Mouse (Mus musculus): ENCODE results near the gene F3. TPM values are rescaled to one million over a fixed set of nuclear protein-coding genes. Genes with fewer than 3 reads are reported as not detected.
A peak's percentile ranks its signal among the peaks of the same experiment; 100 is the strongest.
"Not testable (repeated sequence)": the region's sequence is repeated elsewhere in the genome, so short reads cannot be mapped to it uniquely, and the experiment has no call there.

Gene F3
- polyA plus RNA-seq, 1 experiment from 2014 or later, result 8.4 TPM

GRCm38 (mm10) chr3:121755152-121755551 lies 31.8 kb downstream of the F3 start:
- WGBS, result 31% methylated on average over 3 of the region's 3 CpGs
- no peak overlapping the region for H3K9ac ChIP-seq
- peak; percentile 30; the same call in 1 of the 2 replicates for ATAC-seq (ENCODE audit: low FRiP score, low read depth)
- H3K4me2 ChIP-seq, result no peak overlapping the region
- H3K27me3 ChIP-seq, result no peaks in the 10 kb centered on the region
- no peak overlapping the region for H3K27ac ChIP-seq (replicated peaks)
- H3K9me3 ChIP-seq, result no peaks in the 10 kb centered on the region
- no peaks in the 10 kb centered on the region for H3K4me1 ChIP-seq (replicated peaks)
- H3K4me3 ChIP-seq, result no peak overlapping the region
- peaks cover 7% of the 10 kb centered on the region; the same call in 1 of the 2 replicates for H3K36me3 ChIP-seq

- H3K9me3 ChIP-seq, result no peaks in the 10 kb centered on the region
- ATAC-seq (ENCODE audit: low FRiP score, low read depth), result no peak
- H3K9ac ChIP-seq, result no peak overlapping the region
- H3K36me3 ChIP-seq, result peaks cover 9% of the 10 kb centered on the region; the same call in 1 of the 2 replicates
- no peaks in the 10 kb centered on the region for H3K27me3 ChIP-seq
- no peak overlapping the region for H3K27ac ChIP-seq (replicated peaks)
- WGBS, result 75% methylated on average over 7 of the region's 7 CpGs
- no peak overlapping the region for H3K4me2 ChIP-seq
- no peak overlapping the region for H3K4me3 ChIP-seq
- no peaks in the 10 kb centered on the region for H3K4me1 ChIP-seq (replicated peaks)
Observed at GRCm38 (mm10) chr3:121758373-121758772, 35.0 kb downstream of the F3 start.

GRCm38 (mm10) chr3:121762056-121762852 lies 38.9 kb downstream of the F3 start:
- Histone ChIP-seq H3K4me3 (no peak overlapping the region), H3K27ac (replicated peaks) (no peak overlapping the region), H3K27me3 (no peaks in the 10 kb centered on the region), H3K4me2 (no peak overlapping the region), H3K36me3 (peaks cover 29% of the 10 kb centered on the region), H3K9me3 (no peaks in the 10 kb centered on the region), H3K4me1 (replicated peaks) (no peaks in the 10 kb centered on the region), H3K9ac (no peak overlapping the region)
- peak; percentile 63; the same call in 1 of the 2 replicates for ATAC-seq (ENCODE audit: low FRiP score, low read depth)
- WGBS, result 66% methylated on average over 4 of the region's 4 CpGs

- Histone ChIP-seq H3K4me3 (no peak overlapping the region), H3K36me3 (peaks cover 44% of the 10 kb centered on the region)
Observed at GRCm38 (mm10) chr3:121766048-121766447, 42.7 kb downstream of the F3 start.

GRCm38 (mm10) chr3:121766818-121767217 lies 43.5 kb downstream of the F3 start:
- WGBS, result 93% methylated on average over 5 of the region's 5 CpGs
- H3K4me1 ChIP-seq (replicated peaks), result no peaks in the 10 kb centered on the region
- no peaks in the 10 kb centered on the region for H3K9me3 ChIP-seq
- no peaks in the 10 kb centered on the region for H3K27me3 ChIP-seq
- no peak overlapping the region for H3K9ac ChIP-seq
- H3K27ac ChIP-seq (replicated peaks), result no peak overlapping the region
- no peak overlapping the region for H3K4me2 ChIP-seq
- H3K36me3 ChIP-seq, result peaks cover 49% of the 10 kb centered on the region
- H3K4me3 ChIP-seq, result no peak overlapping the region
- no peak for ATAC-seq (ENCODE audit: low FRiP score, low read depth)

More at GRCm38 (mm10) chr3:121766048-121766447, 42.7 kb downstream of the F3 start:
- H3K27me3 ChIP-seq, result no peaks in the 10 kb centered on the region
- no peaks in the 10 kb centered on the region for H3K4me1 ChIP-seq (replicated peaks)
- no peaks in the 10 kb centered on the region for H3K9me3 ChIP-seq
- H3K27ac ChIP-seq (replicated peaks), result no peak overlapping the region
- H3K9ac ChIP-seq, result no peak overlapping the region
- no peak overlapping the region for H3K4me2 ChIP-seq
- ATAC-seq (ENCODE audit: low FRiP score, low read depth), result no peak

GRCm38 (mm10) chr3:121768770-121769169 lies 45.4 kb downstream of the F3 start:
- no peak overlapping the region for H3K9ac ChIP-seq
- H3K27me3 ChIP-seq, result no peaks in the 10 kb centered on the region
- WGBS, result 96% methylated on average over 3 of the region's 3 CpGs
- H3K36me3 ChIP-seq, result peaks cover 56% of the 10 kb centered on the region
- ATAC-seq (ENCODE audit: low FRiP score, low read depth), result no peak
- no peaks in the 10 kb centered on the region for H3K9me3 ChIP-seq
- H3K4me2 ChIP-seq, result no peak overlapping the region
- no peak overlapping the region for H3K27ac ChIP-seq (replicated peaks)
- H3K4me3 ChIP-seq, result no peak overlapping the region
- no peaks in the 10 kb centered on the region for H3K4me1 ChIP-seq (replicated peaks)

- WGBS, result 93% methylated on average over 4 of the region's 4 CpGs
Observed at GRCm38 (mm10) chr3:121773336-121773735, 50.0 kb downstream of the F3 start.

GRCm38 (mm10) chr3:121777943-121778342 lies 54.6 kb downstream of the F3 start:
- Histone ChIP-seq H3K4me1 (replicated peaks) (no peaks in the 10 kb centered on the region), H3K4me3 (no peak overlapping the region), H3K9ac (no peak overlapping the region), H3K4me2 (no peak overlapping the region), H3K9me3 (no peaks in the 10 kb centered on the region), H3K27me3 (no peaks in the 10 kb centered on the region), H3K36me3 (0 out of 2 replicates have a peak, but pooled peaks cover 11% of the 10 kb centered on the region), H3K27ac (replicated peaks) (no peak overlapping the region)
- WGBS, result 51% methylated on average over 7 of the region's 7 CpGs
- peak; percentile 54; the same call in 1 of the 2 replicates for ATAC-seq (ENCODE audit: low FRiP score, low read depth)

More at GRCm38 (mm10) chr3:121773336-121773735, 50.0 kb downstream of the F3 start:
- H3K27ac ChIP-seq (replicated peaks); H3K9ac ChIP-seq; H3K9me3 ChIP-seq; ATAC-seq (ENCODE audit: low FRiP score, low read depth); H3K4me1 ChIP-seq (replicated peaks); H3K4me2 ChIP-seq; H3K27me3 ChIP-seq; H3K4me3 ChIP-seq: not testable (repeated sequence)
- H3K36me3 ChIP-seq, result peaks cover 33% of the 10 kb centered on the region

GRCm38 (mm10) chr3:121783020-121783419 lies 59.7 kb downstream of the F3 start:
- Histone ChIP-seq H3K4me1 (replicated peaks) (no peaks in the 10 kb centered on the region), H3K9ac (no peak overlapping the region), H3K9me3 (no peaks in the 10 kb centered on the region), H3K36me3 (no peaks in the 10 kb centered on the region), H3K4me3 (no peak overlapping the region), H3K27ac (replicated peaks) (no peak overlapping the region), H3K4me2 (no peak overlapping the region), H3K27me3 (no peaks in the 10 kb centered on the region)
- ATAC-seq (ENCODE audit: low FRiP score, low read depth), result no peak
- WGBS, result 96% methylated on average over 6 of the region's 6 CpGs

Other genes starting within 250 kb of the F3 start
- 1.0 and 1.2 TPM in 2 replicates for gene Slc44a3, start 191.1 kb upstream of the F3 start, polyA plus RNA-seq (2015; fragmentation: Nextera tagmentation; extraction: Ambion mirVana)
- gene 4930432M17Rik, start 52.8 kb upstream of the F3 start, polyA plus RNA-seq (2015; fragmentation: Nextera tagmentation; extraction: Ambion mirVana), result not detected in 2 replicates
- gene Abcd3, start 91.8 kb downstream of the F3 start, polyA plus RNA-seq (2015; fragmentation: Nextera tagmentation; extraction: Ambion mirVana), result 71.3 and 75.7 TPM in 2 replicates
- gene Arhgap29, start 229.0 kb downstream of the F3 start, polyA plus RNA-seq (2015; fragmentation: Nextera tagmentation; extraction: Ambion mirVana), result 20.2 and 23.7 TPM in 2 replicates